Mouse (Mus musculus): Measurements from ENCODE around the gene Ptprd. TPM values are rescaled to one million over a fixed set of nuclear protein-coding genes. Genes with fewer than 3 reads are reported as not detected.

Ptprd gene
- polyA plus RNA-seq, 1 experiment from 2014 or later: 1.0 TPM

- DNase-seq (ENCODE audit: low spot score): no peak
Observed at GRCm38 (mm10) chr4:76931559-76931958, 1280.2 kb downstream of the Ptprd start.

- DNase-seq (ENCODE audit: low spot score): no peak
Observed at GRCm38 (mm10) chr4:76913532-76914150, 1298.1 kb downstream of the Ptprd start.

- DNase-seq (ENCODE audit: low spot score): no peak
Observed at GRCm38 (mm10) chr4:76901692-76902091, 1310.1 kb downstream of the Ptprd start.

- no peak for DNase-seq (ENCODE audit: low spot score)
Observed at GRCm38 (mm10) chr4:76889669-76890068, 1322.1 kb downstream of the Ptprd start.

GRCm38 (mm10) chr4:76881610-76882009, 1330.2 kb downstream of the Ptprd start:
- no peak for DNase-seq (ENCODE audit: low spot score)

- no peak for DNase-seq (ENCODE audit: low spot score)
Observed at GRCm38 (mm10) chr4:76870971-76871370, 1340.8 kb downstream of the Ptprd start.

GRCm38 (mm10) chr4:76865585-76865984, 1346.2 kb downstream of the Ptprd start:
- DNase-seq (ENCODE audit: low spot score): no peak

GRCm38 (mm10) chr4:76846265-76846664, 1365.5 kb downstream of the Ptprd start:
- DNase-seq (ENCODE audit: low spot score): no peak

GRCm38 (mm10) chr4:76839016-76839415, 1372.7 kb downstream of the Ptprd start:
- no peak for DNase-seq (ENCODE audit: low spot score)

- no peak for DNase-seq (ENCODE audit: low spot score)
Observed at GRCm38 (mm10) chr4:76812138-76812537, 1399.6 kb downstream of the Ptprd start.

GRCm38 (mm10) chr4:76802708-76803107, 1409.1 kb downstream of the Ptprd start:
- no peak for DNase-seq (ENCODE audit: low spot score)

- no peak for DNase-seq (ENCODE audit: low spot score)
Observed at GRCm38 (mm10) chr4:76798010-76799007, 1413.5 kb downstream of the Ptprd start.

- no peak for DNase-seq (ENCODE audit: low spot score)
Observed at GRCm38 (mm10) chr4:76785389-76785788, 1426.4 kb downstream of the Ptprd start.

- DNase-seq (ENCODE audit: low spot score): no peak
Observed at GRCm38 (mm10) chr4:76779558-76780124, 1432.1 kb downstream of the Ptprd start.

- no peak for DNase-seq (ENCODE audit: low spot score)
Observed at GRCm38 (mm10) chr4:76766918-76767317, 1444.8 kb downstream of the Ptprd start.

- DNase-seq (ENCODE audit: low spot score): no peak
Observed at GRCm38 (mm10) chr4:76766429-76766828, 1445.3 kb downstream of the Ptprd start.

- DNase-seq (ENCODE audit: low spot score): no peak
Observed at GRCm38 (mm10) chr4:76750709-76751108, 1461.1 kb downstream of the Ptprd start.

- DNase-seq (ENCODE audit: low spot score): no peak
Observed at GRCm38 (mm10) chr4:76735831-76736230, 1475.9 kb downstream of the Ptprd start.

GRCm38 (mm10) chr4:76675726-76676125, 1536.0 kb downstream of the Ptprd start:
- no peak for DNase-seq (ENCODE audit: low spot score)

GRCm38 (mm10) chr4:76673224-76673623, 1538.5 kb downstream of the Ptprd start:
- DNase-seq (ENCODE audit: low spot score): no peak

GRCm38 (mm10) chr4:76672653-76673052, 1539.1 kb downstream of the Ptprd start:
- no peak for DNase-seq (ENCODE audit: low spot score)

GRCm38 (mm10) chr4:76661725-76662124, 1550.0 kb downstream of the Ptprd start:
- DNase-seq (ENCODE audit: low spot score): no peak

All from thymus, postnatal 0 days (tissue).